ENCODE assay signal across 8 mouse cellular contexts in genomic region chr11:5181850-5182404, GRCm38 (mm10). TPM values are rescaled to one million over a fixed set of nuclear protein-coding genes. Genes with fewer than 3 reads are reported as not detected.
DNase-seq lines count a peak whose midpoint lies in the region; ATAC-seq and TF ChIP-seq lines count a peak whose summit lies in the region.

No protein-coding gene starts in this region.

- no peaks in the 10 kb centered on the region for H3K9me3 ChIP-seq in MEL (replicated peaks; ENCODE audit: insufficient read depth, low read length)
- no peaks in the 10 kb centered on the region for H3K9me3 ChIP-seq in embryonic facial prominence, embryonic 15.5 days (replicated peaks)

- H3K27me3 ChIP-seq in MEL (ENCODE audit: control insufficient read depth in 1 of 2, insufficient read depth in 2 of 2, low read length in 2 of 2) = no peaks in the 10 kb centered on the region; a peak in 2 of 4 replicates
- H3K27me3 ChIP-seq in embryonic facial prominence, embryonic 15.5 days = no peaks in the 10 kb centered on the region

- no peak overlapping the region for H3K4me2 ChIP-seq in embryonic facial prominence, embryonic 15.5 days (replicated peaks)

- H3K9ac ChIP-seq in MEL (ENCODE audit: control insufficient read depth, low read depth, low read length, poor library complexity, severe bottlenecking) = no peak overlapping the region
- no peak overlapping the region for H3K9ac ChIP-seq in embryonic facial prominence, embryonic 15.5 days

- no peak for TF ChIP-seq POLR2A in MEL (IDR thresholded peaks at IDR 0.05; ENCODE audit: control insufficient read depth in 1 of 2, insufficient read depth in 1 of 2, low read depth in 1 of 2, low read length in 2 of 2, poor library complexity in 1 of 2)
- TF ChIP-seq POLR2A in bone marrow, adult 2 months (IDR thresholded peaks at IDR 0.05; ENCODE audit: borderline replicate concordance, control insufficient read depth, low read depth, low read length) = no peak

- intact Hi-C loops in heart, postnatal 36 days (cut with DNase I) = loop anchor here (5.0 kb wide), 3 partner anchors 65 to 290 kb away; no protein-coding TSS in a partner anchor

- WGBS in bone marrow, adult 2 months = 21% methylated on average over 13 of the region's 13 CpGs
- 16% methylated on average over 13 of the region's 13 CpGs for WGBS in embryonic facial prominence, embryonic 15.5 days

- no peaks in the 10 kb centered on the region for H3K36me3 ChIP-seq in MEL (ENCODE audit: control insufficient read depth in 1 of 2, insufficient read depth in 2 of 2, low read length in 2 of 2)
- no peaks in the 10 kb centered on the region for H3K36me3 ChIP-seq in embryonic facial prominence, embryonic 15.5 days

- no peak for ATAC-seq in embryonic facial prominence, embryonic 15.5 days (ENCODE audit: insufficient number of reproducible peaks, low FRiP score, low TSS enrichment, low read depth)

- TF ChIP-seq EP300 in MEL (IDR thresholded peaks at IDR 0.05; ENCODE audit: low read depth in 1 of 2, low read length in 2 of 2) = no peak

- peak overlapping the region; percentile 23 to 27; a peak in 2 of 4 replicates for H3K4me3 ChIP-seq in MEL (ENCODE audit: control insufficient read depth in 1 of 2, insufficient read depth in 1 of 2, low read depth in 2 of 2, low read length in 2 of 2)
- H3K4me3 ChIP-seq in bone marrow, adult 2 months (replicated peaks; ENCODE audit: control insufficient read depth, low read depth, low read length) = no peak overlapping the region
- no peak overlapping the region for H3K4me3 ChIP-seq in embryonic facial prominence, embryonic 15.5 days (replicated peaks)

- no peak overlapping the region for H3K27ac ChIP-seq in MEL (ENCODE audit: control insufficient read depth, low read depth, low read length)
- no peak overlapping the region for H3K27ac ChIP-seq in bone marrow, adult 2 months (ENCODE audit: control insufficient read depth, insufficient read depth, low read depth, low read length, poor library complexity)
- H3K27ac ChIP-seq in embryonic facial prominence, embryonic 15.5 days (replicated peaks) = 0 out of 2 replicates have a peak overlapping the region, but pooled peaks have one; percentile 8

- TF ChIP-seq RAD21 in MEL (IDR thresholded peaks at IDR 0.05; ENCODE audit: low read depth, low read length) = peak; percentile 91

- H3K79me2 ChIP-seq in MEL (ENCODE audit: control insufficient read depth, insufficient read depth, low read length, poor library complexity) = no peaks in the 10 kb centered on the region

- no peaks in the 10 kb centered on the region for H3K4me1 ChIP-seq in MEL (ENCODE audit: control insufficient read depth in 1 of 2, insufficient read depth in 2 of 2, low read length in 2 of 2)
- no peaks in the 10 kb centered on the region for H3K4me1 ChIP-seq in bone marrow, adult 2 months (ENCODE audit: control insufficient read depth, insufficient read depth, low read length)
- H3K4me1 ChIP-seq in embryonic facial prominence, embryonic 15.5 days = peaks cover 45% of the 10 kb centered on the region

- DNase-seq in MEL (ENCODE audit: low read depth, low spot score) = peak; percentile 84
- DNase-seq in heart, postnatal 36 days = peak; percentile 79 to 86
- peak; percentile 32 for DNase-seq in layer of hippocampus, adult 9-10 months (ENCODE audit: low spot score)
- peak; percentile 93 for DNase-seq in lung, postnatal 14 days
- peak; percentile 20 to 41 for DNase-seq in right cerebral cortex, postnatal 36 days (ENCODE audit: low spot score in 2 of 2)
- peak; percentile 73 to 90 for DNase-seq in urinary bladder, postnatal 4 days (ENCODE audit: low spot score in 2 of 2)

- peak; percentile 98 to 99 (median 99); a peak in 5 of 6 replicates for TF ChIP-seq CTCF in MEL (IDR thresholded peaks at IDR 0.05 in 2 of 3, conservative IDR thresholded peaks at IDR 0.05 in 1 of 3; ENCODE audit: control insufficient read depth in 1 of 3, insufficient read depth in 1 of 3, low read depth in 2 of 3, low read length in 3 of 3, poor library complexity in 1 of 3, severe bottlenecking in 1 of 3)
- TF ChIP-seq CTCF in bone marrow, adult 2 months (IDR thresholded peaks at IDR 0.05; ENCODE audit: control insufficient read depth, insufficient read depth, low read length) = peak; percentile 96

TF ChIP-seq in MEL, 35 proteins besides CTCF, POLR2A, EP300 and RAD21:
- TF ChIP-seq SIN3A (IDR thresholded peaks at IDR 0.05; ENCODE audit: low read length) (peak; percentile 46), ELF1 (IDR thresholded peaks at IDR 0.05; ENCODE audit: low read depth, low read length) (peak; percentile 85), MAZ (IDR thresholded peaks at IDR 0.05; ENCODE audit: low read depth, low read length) (0 out of 2 replicates have a peak, but pooled peaks have one; percentile 45), ZC3H11A (IDR thresholded peaks at IDR 0.05; ENCODE audit: low read depth, low read length) (peak; percentile 85), CHD1 (IDR thresholded peaks at IDR 0.05; ENCODE audit: low read depth, low read length) (no peak), NRF1 (IDR thresholded peaks at IDR 0.05; ENCODE audit: insufficient read depth, low read depth, low read length, poor library complexity, severe bottlenecking) (no peak), RCOR1 (IDR thresholded peaks at IDR 0.05; ENCODE audit: low read depth, low read length) (no peak), SMC3 (IDR thresholded peaks at IDR 0.05; ENCODE audit: low read depth, low read length) (peak; percentile 95)

RNA-seq across cellular contexts. Expression of gene Emid1, which starts 29.9 kb away (rescaled TPM):
- 0.15 TPM in 1 of 2 replicates, not detected in the other for total RNA-seq in MEL (2012; rRNA removed)
- polyA plus RNA-seq in MEL (2012; ENCODE audit: insufficient read depth in 1 of 2, insufficient read length in 2 of 2, low read depth in 1 of 2, low replicate concordance in 2 of 2, missing spikeins in 1 of 2) = under 1 TPM in 1 of 2 experiments, not detected in 1; 0.10 TPM
- polyA plus RNA-seq in bone marrow, adult 2 months (2011; ENCODE audit: insufficient read depth, insufficient read length, low replicate concordance, missing spikeins) = 7.8 and 20.2 TPM in 2 replicates
- 64.0 and 67.1 TPM in 2 replicates for polyA plus RNA-seq in embryonic facial prominence, embryonic 15.5 days (2015; fragmentation: Nextera tagmentation; extraction: Ambion mirVana)
- 1 to 10 TPM; 2.1 to 3.8 TPM for total RNA-seq in heart, postnatal 36 days (2021)

Comparison
In these comparisons a context has a peak if more than half of its experiments do, and no peak if none do; other contexts are left out.
1. DNase-seq: peak in every context shown above with its lines; median percentile 93 in lung, postnatal 14 days; 84 in MEL; 82 in heart, postnatal 36 days; 82 in urinary bladder, postnatal 4 days; 32 in layer of hippocampus, adult 9-10 months; 30 in right cerebral cortex, postnatal 36 days.
2. H3K4me3 ChIP-seq: peak in MEL (2 of 2); none in bone marrow, adult 2 months (single experiment) and embryonic facial prominence, embryonic 15.5 days (single experiment).